Mouse (Mus musculus) ES-E14 (cell line): ENCODE measurements around the gene Npcd. TPM values are rescaled to one million over a fixed set of nuclear protein-coding genes. Genes with fewer than 3 reads are reported as not detected.
A peak's percentile ranks its signal among the peaks of the same experiment; 100 is the strongest.

ENCODE experiments used
- DNase-seq: peaks from one replicate; pipeline ENCODE4 v3.0.0-alpha.2; 2013; ENCODE audit warnings: low read depth, low spot score
- H3K27ac ChIP-seq: 2 replicates; pipeline ENCODE4 v1.5.1; 2012; ENCODE audit warnings: low read depth, mild to moderate bottlenecking, low read length, moderate library complexity, mixed read lengths; ENCODE audit not compliant: poor library complexity, insufficient read depth, severe bottlenecking
- H3K36me3 ChIP-seq: 2 replicates; pipeline ENCODE4 v1.6.1; 2012; ENCODE audit warnings: mild to moderate bottlenecking, low read length, moderate library complexity, mixed read lengths; ENCODE audit not compliant: control insufficient read depth, poor library complexity, insufficient read depth, severe bottlenecking
- H3K4me1 ChIP-seq, 2 experiments: fragments of 150-350 bp in 1 of 2; sonication (generic) in 1 of 2; 2 replicates each; pipeline ENCODE4 v1.6.1; 2012; ENCODE audit warnings: low read length in 2 of 2, mild to moderate bottlenecking in 1 of 2, mixed read lengths in 1 of 2; ENCODE audit not compliant: control insufficient read depth in 2 of 2, insufficient read depth in 2 of 2, poor library complexity in 1 of 2
- H3K4me3 ChIP-seq, 2 experiments: fragments of 150-350 bp in 1 of 2; sonication (generic) in 1 of 2; 2 replicates each; pipeline ENCODE4 v1.5.1; 2012; ENCODE audit warnings: low read length in 2 of 2, low read depth in 1 of 2, mild to moderate bottlenecking in 1 of 2, mixed read lengths in 1 of 2; ENCODE audit not compliant: insufficient read depth in 1 of 2, poor library complexity in 1 of 2, severe bottlenecking in 1 of 2
- H3K9ac ChIP-seq: 2 replicates; pipeline ENCODE4 v1.6.1; 2012; ENCODE audit warnings: low read depth, mild to moderate bottlenecking, low read length, mixed read lengths; ENCODE audit not compliant: poor library complexity, insufficient read depth, severe bottlenecking
- H3K9me3 ChIP-seq: fragments of 150-350 bp; sonication (generic); 2 replicates; pipeline ENCODE4 v1.6.1; 2012; ENCODE audit warnings: low read depth, mild to moderate bottlenecking, low read length; ENCODE audit not compliant: control insufficient read depth, insufficient read depth
- CHD2 ChIP-seq: IDR thresholded peaks from 2 replicates; pipeline ENCODE4 v1.6.1; 2014; ENCODE audit warnings: mild to moderate bottlenecking, low read depth, low read length, inconsistent platforms
- HCFC1 ChIP-seq: IDR thresholded peaks from 2 replicates; pipeline ENCODE4 v1.6.1; 2012; ENCODE audit warnings: low read length, inconsistent platforms, borderline replicate concordance; ENCODE audit not compliant: insufficient read depth
- MAFK ChIP-seq: IDR thresholded peaks from 2 replicates; pipeline ENCODE4 v1.6.1; 2014; ENCODE audit warnings: mild to moderate bottlenecking, low read depth, low read length, inconsistent platforms; ENCODE audit not compliant: insufficient read depth
- ZC3H11A ChIP-seq: IDR thresholded peaks from 2 replicates; pipeline ENCODE4 v1.6.1; 2012; ENCODE audit warnings: low read depth, mild to moderate bottlenecking, inconsistent platforms, low read length, borderline replicate concordance
- ZNF384 ChIP-seq: IDR thresholded peaks from 2 replicates; pipeline ENCODE4 v1.6.1; 2012; ENCODE audit warnings: low read depth, low read length, inconsistent platforms
- in situ Hi-C, 2 experiments: fragments of 600-800 bp; cut with MboI; formaldehyde crosslinking; loops; one replicate each; pipeline ENCODE4 v1.15.1; 2025; ENCODE audit warnings: low sequenced_read_pairs in 2 of 2, inconsistent platforms in 1 of 2; ENCODE audit not compliant: unreplicated experiment in 2 of 2
- total RNA-seq: library from RNA; depleted of rRNA; stranded (reverse); fragments of 300-350 nt; gene quantifications from 2 replicates; pipeline ENCODE4 v1.2.3, GENCODE M21; 2012

The Npcd gene
- total RNA-seq, 1 experiment = 3.4 TPM

GRCm38 (mm10) chr15:79805246-79805645 lies 28.8 kb downstream of the Npcd start:
- no peak for DNase-seq
- Histone ChIP-seq H3K4me1 (peaks cover 0 to 5% of the 10 kb centered on the region in 2 experiments; a peak in 1 of 4 replicates), H3K27ac (no peak overlapping the region), H3K36me3 (no peaks in the 10 kb centered on the region), H3K9ac (no peak overlapping the region), H3K4me3 (no peak overlapping the region), H3K9me3 (no peaks in the 10 kb centered on the region)
- no peak for TF ChIP-seq MAFK
- no peak for TF ChIP-seq ZNF384
- no peak for TF ChIP-seq ZC3H11A
- no peak for TF ChIP-seq HCFC1
- TF ChIP-seq CHD2 = no peak
- in situ Hi-C loops = no loop called here

- in situ Hi-C loops = no loop called here
- no peak within 1 kb of the TSS for H3K27ac ChIP-seq
- no peak for TF ChIP-seq ZC3H11A
- no peak for TF ChIP-seq HCFC1
- no peak for TF ChIP-seq ZNF384
- peak within 1 kb of the TSS; percentile 58 for H3K9ac ChIP-seq
- H3K9me3 ChIP-seq = no peaks in the 10 kb centered on the region
- no peak for DNase-seq
- H3K4me3 ChIP-seq = peak within 1 kb of the TSS; percentile 67 to 77
- H3K4me1 ChIP-seq = peaks cover 0 to 5% of the 10 kb centered on the region in 2 experiments; a peak in 1 of 4 replicates
- H3K36me3 ChIP-seq = no peaks in the 10 kb centered on the region
These were observed 29.5 kb downstream of the Npcd start, which contains the start of gene Nptxr for GRCm38 (mm10) chr15:79804352-79805071. Gene Nptxr, minus strand, starts transcription at chr15:79804766.

DNA sequence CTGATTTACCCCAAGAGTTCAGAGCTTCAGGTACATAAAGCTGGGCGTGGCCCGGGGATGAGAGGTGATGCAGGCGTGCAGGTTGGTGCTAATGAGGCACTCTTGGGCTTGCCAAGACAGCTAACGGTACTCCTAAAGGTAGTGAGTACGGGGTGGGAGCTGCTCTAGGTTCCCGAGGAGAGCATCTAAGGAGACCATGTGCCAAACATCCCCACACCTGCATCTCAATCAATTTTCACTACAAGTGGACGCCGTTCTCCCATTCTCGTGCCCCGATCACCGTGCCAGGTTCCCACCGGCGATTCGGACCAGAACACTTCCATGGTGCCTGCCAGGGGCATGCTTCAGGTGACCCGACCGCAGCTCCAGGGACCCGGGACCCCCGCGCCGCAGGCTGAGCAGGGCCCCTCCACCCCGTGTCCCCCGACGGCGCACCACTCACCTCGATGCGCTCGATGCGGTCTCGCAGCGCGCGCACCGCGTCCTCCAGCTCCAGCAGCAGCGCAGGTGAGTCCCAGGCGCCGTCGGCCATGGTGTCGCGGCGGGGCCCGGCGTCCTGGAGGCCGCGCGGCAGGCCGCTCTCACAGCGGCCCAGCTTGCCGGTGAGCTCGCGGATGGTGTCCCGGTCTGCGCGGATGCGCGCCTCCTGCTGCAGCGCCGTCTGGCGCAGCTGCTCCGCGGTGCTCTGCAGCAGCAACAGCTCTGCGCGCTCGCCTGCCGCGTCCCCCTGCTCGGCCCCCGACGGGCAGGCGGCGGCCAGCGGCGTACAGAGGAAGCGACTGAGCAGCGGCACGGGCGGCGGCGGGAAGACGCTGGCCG lies 30.3 kb downstream of the Npcd start:
- Histone ChIP-seq H3K27ac (no peak overlapping the region), H3K9ac (peak overlapping the region; percentile 58), H3K9me3 (no peaks in the 10 kb centered on the region), H3K36me3 (no peaks in the 10 kb centered on the region), H3K4me3 (peak overlapping the region; percentile 67 to 77), H3K4me1 (peaks cover 0 to 5% of the 10 kb centered on the region in 2 experiments; a peak in 1 of 4 replicates)
- DNase-seq = no peak
- TF ChIP-seq HCFC1 = no peak
- no peak for TF ChIP-seq CHD2
- TF ChIP-seq ZC3H11A = no peak
- no peak for TF ChIP-seq MAFK
- no peak for TF ChIP-seq ZNF384
- in situ Hi-C loops = no loop called here

GRCm38 (mm10) chr15:79802304-79802703 lies 31.7 kb downstream of the Npcd start:
- Histone ChIP-seq H3K27ac (no peak overlapping the region), H3K4me1 (peaks cover 0 to 5% of the 10 kb centered on the region in 2 experiments; a peak in 1 of 4 replicates), H3K36me3 (no peaks in the 10 kb centered on the region), H3K9me3 (no peaks in the 10 kb centered on the region), H3K9ac (no peak overlapping the region), H3K4me3 (no peak overlapping the region)
- TF ChIP-seq HCFC1 (no peak), MAFK (no peak), CHD2 (no peak), ZC3H11A (no peak), ZNF384 (no peak)
- no peak for DNase-seq
- in situ Hi-C loops = no loop called here
